Mouse (Mus musculus) lung, embryonic 16.5 days (tissue): ENCODE results near the gene 4931429L15Rik. TPM values are rescaled to one million over a fixed set of nuclear protein-coding genes. Genes with fewer than 3 reads are reported as not detected.
A peak's percentile ranks its signal among the peaks of the same experiment; 100 is the strongest.

Source experiments
- ATAC-seq: fragments of 200-750 bp; cut with Nextera tagmentation; 2 replicates; pipeline ENCODE4 v1.8.0; 2017; ENCODE audit warnings: low read depth, mild to moderate bottlenecking, moderate library complexity
- H3K27ac ChIP-seq: fragments of 300-500 bp; sonication (generic); 2 replicates; pipeline ENCODE4 v1.5.1; 2014; ENCODE audit warnings: mild to moderate bottlenecking, control low read depth, low read length
- H3K27me3 ChIP-seq: fragments of 300-500 bp; sonication (generic); 2 replicates; pipeline ENCODE4 v1.6.1; 2014; ENCODE audit warnings: low read depth, low read length, mixed read lengths; ENCODE audit not compliant: control insufficient read depth, insufficient read depth
- H3K36me3 ChIP-seq: fragments of 300-500 bp; sonication (generic); 2 replicates; pipeline ENCODE4 v1.6.1; 2014; ENCODE audit warnings: low read length; ENCODE audit not compliant: control insufficient read depth, insufficient read depth
- H3K4me1 ChIP-seq: fragments of 300-500 bp; sonication (generic); replicated peaks from 2 replicates; pipeline ENCODE4 v1.6.1; 2014; ENCODE audit warnings: low read length, mixed read lengths; ENCODE audit not compliant: control insufficient read depth, insufficient read depth
- H3K4me2 ChIP-seq: fragments of 300-500 bp; sonication (generic); 2 replicates; pipeline ENCODE4 v1.6.1; 2014; ENCODE audit warnings: low read depth, low read length, control low read depth
- H3K4me3 ChIP-seq: fragments of 300-500 bp; sonication (generic); 2 replicates; pipeline ENCODE4 v1.5.1; 2014; ENCODE audit warnings: mild to moderate bottlenecking, low read length, control low read depth
- H3K9ac ChIP-seq: fragments of 300-500 bp; sonication (generic); 2 replicates; pipeline ENCODE4 v1.6.1; 2014; ENCODE audit warnings: low read length, control low read depth
- H3K9me3 ChIP-seq: fragments of 300-500 bp; sonication (generic); 2 replicates; pipeline ENCODE4 v1.6.1; 2016; ENCODE audit warnings: low read length; ENCODE audit not compliant: control insufficient read depth
- WGBS: fragments of 180-500 bp; shearing (Covaris S2); extraction: QIAGEN DNeasy Blood & Tissue Kit; methylation state at CpG from one replicate; pipeline ENCODE4 v1.1.7; 2014; 5-methylcytosine and 5-hydroxymethylcytosine counted together
- polyA plus RNA-seq: library from polyadenylated mRNA; unstranded; fragments of >200 nt; fragmentation: Nextera tagmentation; extraction: Ambion mirVana; gene quantifications from 2 replicates; pipeline ENCODE4 v1.2.1, GENCODE M21; 2015

Gene 4931429L15Rik
- polyA plus RNA-seq, 1 experiment from 2014 or later = not detected

GRCm38 (mm10) chr9:46329801-46330585 lies 10.2 kb upstream of the 4931429L15Rik start:
- no peak overlapping the region for H3K9ac ChIP-seq
- H3K9me3 ChIP-seq = no peaks in the 10 kb centered on the region
- WGBS = 24% methylated on average over 24 of the region's 24 CpGs
- H3K27ac ChIP-seq = no peak overlapping the region
- H3K4me1 ChIP-seq = peaks cover 7% of the 10 kb centered on the region; the same call in 1 of the 2 replicates
- no peak overlapping the region for H3K4me2 ChIP-seq
- H3K36me3 ChIP-seq = no peaks in the 10 kb centered on the region
- H3K27me3 ChIP-seq = peaks cover 6% of the 10 kb centered on the region
- ATAC-seq = no peak
- H3K4me3 ChIP-seq = no peak overlapping the region

GRCm38 (mm10) chr9:46329250-46329648 lies 9.5 kb upstream of the 4931429L15Rik start:
- peaks cover 7% of the 10 kb centered on the region; the same call in 1 of the 2 replicates for H3K4me1 ChIP-seq
- H3K9me3 ChIP-seq = no peaks in the 10 kb centered on the region
- H3K36me3 ChIP-seq = no peaks in the 10 kb centered on the region
- H3K27me3 ChIP-seq = peaks cover 3% of the 10 kb centered on the region
- peak; percentile 65 for ATAC-seq
- WGBS = 6% methylated on average over 19 of the region's 19 CpGs
- peak overlapping the region; percentile 66 for H3K4me2 ChIP-seq
- peak overlapping the region; percentile 67 for H3K9ac ChIP-seq
- H3K27ac ChIP-seq = peak overlapping the region; percentile 23
- peak overlapping the region; percentile 43 for H3K4me3 ChIP-seq

GRCm38 (mm10) chr9:46328572-46329249 lies 8.9 kb upstream of the 4931429L15Rik start:
- H3K36me3 ChIP-seq = no peaks in the 10 kb centered on the region
- peak overlapping the region; percentile 66 for H3K4me2 ChIP-seq
- no peaks in the 10 kb centered on the region for H3K9me3 ChIP-seq
- H3K27ac ChIP-seq = peak overlapping the region; percentile 23
- H3K9ac ChIP-seq = peak overlapping the region; percentile 67
- WGBS = 6% methylated on average over 30 of the region's 30 CpGs
- H3K4me1 ChIP-seq = peaks cover 7% of the 10 kb centered on the region; the same call in 1 of the 2 replicates
- H3K27me3 ChIP-seq = no peaks in the 10 kb centered on the region; the same call in 1 of the 2 replicates
- H3K4me3 ChIP-seq = peak overlapping the region; percentile 43
- ATAC-seq = peak; percentile 67

GRCm38 (mm10) chr9:46327706-46328571 lies 8.2 kb upstream of the 4931429L15Rik start:
- Histone ChIP-seq H3K4me1 (peaks cover 7% of the 10 kb centered on the region; the same call in 1 of the 2 replicates), H3K9me3 (no peaks in the 10 kb centered on the region), H3K4me3 (no peak overlapping the region; the same call in 1 of the 2 replicates), H3K9ac (peak overlapping the region; percentile 67), H3K27me3 (no peaks in the 10 kb centered on the region; the same call in 1 of the 2 replicates), H3K36me3 (no peaks in the 10 kb centered on the region), H3K4me2 (peak overlapping the region; percentile 66), H3K27ac (no peak overlapping the region)
- WGBS = 72% methylated on average over 25 of the region's 25 CpGs
- no peak for ATAC-seq

GRCm38 (mm10) chr9:46326694-46327405 lies 7.1 kb upstream of the 4931429L15Rik start:
- H3K9ac ChIP-seq = no peak overlapping the region
- no peaks in the 10 kb centered on the region for H3K9me3 ChIP-seq
- no peaks in the 10 kb centered on the region; the same call in 1 of the 2 replicates for H3K27me3 ChIP-seq
- WGBS = 86% methylated on average over 11 of the region's 11 CpGs
- H3K4me1 ChIP-seq = peaks cover 7% of the 10 kb centered on the region; the same call in 1 of the 2 replicates
- ATAC-seq = no peak
- no peak overlapping the region for H3K4me3 ChIP-seq
- no peak overlapping the region for H3K4me2 ChIP-seq
- H3K27ac ChIP-seq = no peak overlapping the region
- no peaks in the 10 kb centered on the region for H3K36me3 ChIP-seq

GRCm38 (mm10) chr9:46320461-46320860 lies 675 bp upstream of the 4931429L15Rik start:
- Histone ChIP-seq H3K4me3 (no peak overlapping the region), H3K9me3 (no peaks in the 10 kb centered on the region), H3K27ac (no peak overlapping the region), H3K27me3 (no peaks in the 10 kb centered on the region), H3K9ac (no peak overlapping the region), H3K36me3 (no peaks in the 10 kb centered on the region), H3K4me2 (no peak overlapping the region), H3K4me1 (no peaks in the 10 kb centered on the region)
- no peak for ATAC-seq
- 70% methylated on average over 2 of the region's 2 CpGs for WGBS

GRCm38 (mm10) chr9:46317957-46318356 lies 1.8 kb downstream of the 4931429L15Rik start:
- no peaks in the 10 kb centered on the region for H3K9me3 ChIP-seq
- no peak for ATAC-seq
- 88% methylated on average over 3 of the region's 3 CpGs for WGBS
- H3K4me1 ChIP-seq = no peaks in the 10 kb centered on the region
- H3K27ac ChIP-seq = no peak overlapping the region
- no peak overlapping the region for H3K9ac ChIP-seq
- no peaks in the 10 kb centered on the region for H3K36me3 ChIP-seq
- no peak overlapping the region for H3K4me3 ChIP-seq
- H3K4me2 ChIP-seq = no peak overlapping the region
- H3K27me3 ChIP-seq = no peaks in the 10 kb centered on the region

- ATAC-seq = no peak
- H3K27me3 ChIP-seq = no peaks in the 10 kb centered on the region
- no peaks in the 10 kb centered on the region for H3K9me3 ChIP-seq
- H3K4me3 ChIP-seq = no peak overlapping the region
- WGBS = 65% methylated on average over 8 of the region's 8 CpGs
- H3K27ac ChIP-seq = no peak overlapping the region
- no peaks in the 10 kb centered on the region for H3K4me1 ChIP-seq
- H3K9ac ChIP-seq = no peak overlapping the region
- no peak overlapping the region for H3K4me2 ChIP-seq
- H3K36me3 ChIP-seq = no peaks in the 10 kb centered on the region
Measured at GRCm38 (mm10) chr9:46316909-46317308, 2.9 kb downstream of the 4931429L15Rik start.
